Mouse (Mus musculus): ENCODE results near the gene 1700061G19Rik. TPM values are rescaled to one million over a fixed set of nuclear protein-coding genes. Genes with fewer than 3 reads are reported as not detected.

Gene 1700061G19Rik
- polyA plus RNA-seq, 1 experiment from 2014 or later: 0.29 TPM

Other genes starting within 250 kb of the 1700061G19Rik start
- 45.4 and 45.7 TPM in 2 replicates for gene Lonp1, start 248.6 kb upstream of the 1700061G19Rik start, polyA plus RNA-seq (2015; fragmentation: Nextera tagmentation; extraction: Ambion mirVana)
- 1.6 and 1.7 TPM in 2 replicates for gene Catsperd, start 247.3 kb upstream of the 1700061G19Rik start, polyA plus RNA-seq (2015; fragmentation: Nextera tagmentation; extraction: Ambion mirVana)
- 100 and 110 TPM in 2 replicates for gene Ranbp3, start 202.2 kb upstream of the 1700061G19Rik start, polyA plus RNA-seq (2015; fragmentation: Nextera tagmentation; extraction: Ambion mirVana)
- 565 and 621 TPM in 2 replicates for gene Ndufa11, start 157.7 kb upstream of the 1700061G19Rik start, polyA plus RNA-seq (2015; fragmentation: Nextera tagmentation; extraction: Ambion mirVana)
- 15.1 and 16.6 TPM in 2 replicates for gene Vmac, start 157.5 kb upstream of the 1700061G19Rik start, polyA plus RNA-seq (2015; fragmentation: Nextera tagmentation; extraction: Ambion mirVana)
- gene Nrtn, start 117.9 kb upstream of the 1700061G19Rik start, polyA plus RNA-seq (2015; fragmentation: Nextera tagmentation; extraction: Ambion mirVana): 2.4 and 2.5 TPM in 2 replicates
- 97.3 and 99.9 TPM in 2 replicates for gene Dus3l, start 110.7 kb upstream of the 1700061G19Rik start, polyA plus RNA-seq (2015; fragmentation: Nextera tagmentation; extraction: Ambion mirVana)
- 0.60 and 1.0 TPM in 2 replicates for gene Prr22, start 105.2 kb upstream of the 1700061G19Rik start, polyA plus RNA-seq (2015; fragmentation: Nextera tagmentation; extraction: Ambion mirVana)
- gene Rfx2, start 44.5 kb upstream of the 1700061G19Rik start, polyA plus RNA-seq (2015; fragmentation: Nextera tagmentation; extraction: Ambion mirVana): 4.9 and 6.5 TPM in 2 replicates
- not detected in 2 replicates for gene Acsbg2, start 1.0 kb upstream of the 1700061G19Rik start, polyA plus RNA-seq (2015; fragmentation: Nextera tagmentation; extraction: Ambion mirVana)
- 58.2 and 82.3 TPM in 2 replicates for gene Mllt1, start 59.9 kb downstream of the 1700061G19Rik start, polyA plus RNA-seq (2015; fragmentation: Nextera tagmentation; extraction: Ambion mirVana)
- not detected in 2 replicates for gene Acer1, start 106.6 kb downstream of the 1700061G19Rik start, polyA plus RNA-seq (2015; fragmentation: Nextera tagmentation; extraction: Ambion mirVana)
- 162 and 168 TPM in 2 replicates for gene Clpp, start 114.8 kb downstream of the 1700061G19Rik start, polyA plus RNA-seq (2015; fragmentation: Nextera tagmentation; extraction: Ambion mirVana)
- 57.8 and 64.4 TPM in 2 replicates for gene Alkbh7, start 121.9 kb downstream of the 1700061G19Rik start, polyA plus RNA-seq (2015; fragmentation: Nextera tagmentation; extraction: Ambion mirVana)
- gene Pspn, start 124.5 kb downstream of the 1700061G19Rik start, polyA plus RNA-seq (2015; fragmentation: Nextera tagmentation; extraction: Ambion mirVana): 0.64 TPM in 1 of 2 replicates, not detected in the other
- 60.2 and 68.0 TPM in 2 replicates for gene Gtf2f1, start 135.8 kb downstream of the 1700061G19Rik start, polyA plus RNA-seq (2015; fragmentation: Nextera tagmentation; extraction: Ambion mirVana)
- gene Gm17949, start 136.0 kb downstream of the 1700061G19Rik start, polyA plus RNA-seq (2015; fragmentation: Nextera tagmentation; extraction: Ambion mirVana): 0.31 and 0.51 TPM in 2 replicates
- 14.4 and 20.1 TPM in 2 replicates for gene Khsrp, start 156.0 kb downstream of the 1700061G19Rik start, polyA plus RNA-seq (2015; fragmentation: Nextera tagmentation; extraction: Ambion mirVana)
- gene Slc25a41, start 166.2 kb downstream of the 1700061G19Rik start, polyA plus RNA-seq (2015; fragmentation: Nextera tagmentation; extraction: Ambion mirVana): not detected in 2 replicates
- gene Crb3, start 183.6 kb downstream of the 1700061G19Rik start, polyA plus RNA-seq (2015; fragmentation: Nextera tagmentation; extraction: Ambion mirVana): 5.1 and 6.3 TPM in 2 replicates
- gene Slc25a23, start 184.4 kb downstream of the 1700061G19Rik start, polyA plus RNA-seq (2015; fragmentation: Nextera tagmentation; extraction: Ambion mirVana): 43.2 and 44.7 TPM in 2 replicates
- 3.8 and 4.7 TPM in 2 replicates for gene Dennd1c, start 203.0 kb downstream of the 1700061G19Rik start, polyA plus RNA-seq (2015; fragmentation: Nextera tagmentation; extraction: Ambion mirVana)
- gene Tubb4a, start 212.3 kb downstream of the 1700061G19Rik start, polyA plus RNA-seq (2015; fragmentation: Nextera tagmentation; extraction: Ambion mirVana): 362 and 407 TPM in 2 replicates
- gene Tnfsf9, start 229.8 kb downstream of the 1700061G19Rik start, polyA plus RNA-seq (2015; fragmentation: Nextera tagmentation; extraction: Ambion mirVana): 8.7 and 9.3 TPM in 2 replicates

All from hindbrain, embryonic 16.5 days (tissue).